Mouse (Mus musculus) kidney, adult 2 months (tissue): ENCODE results near the gene Dlgap1. TPM values are rescaled to one million over a fixed set of nuclear protein-coding genes. Genes with fewer than 3 reads are reported as not detected.
"Not testable (repeated sequence)": the region's sequence is repeated elsewhere in the genome, so short reads cannot be mapped to it uniquely, and the experiment has no call there.

Source experiments
- DNase-seq: peaks from one replicate; pipeline ENCODE4 v3.0.0; 2021
- H3K27ac ChIP-seq: fragments of 200-500 bp; 2 replicates; pipeline ENCODE4 v1.5.1; 2012; ENCODE audit warnings: low read depth, low read length, control low read depth, inconsistent platforms; ENCODE audit not compliant: insufficient read depth
- H3K27me3 ChIP-seq: fragments of 200-500 bp; replicated peaks from 2 replicates; pipeline ENCODE4 v1.6.1; 2012; ENCODE audit warnings: mild to moderate bottlenecking, moderate library complexity, low read length, inconsistent platforms; ENCODE audit not compliant: control insufficient read depth, insufficient read depth
- H3K36me3 ChIP-seq: fragments of 200-500 bp; 2 replicates; pipeline ENCODE4 v1.6.1; 2012; ENCODE audit warnings: mild to moderate bottlenecking, moderate library complexity, low read length, inconsistent platforms; ENCODE audit not compliant: control insufficient read depth, insufficient read depth
- H3K4me1 ChIP-seq: fragments of 200-500 bp; 2 replicates; pipeline ENCODE4 v1.6.1; 2011; ENCODE audit warnings: low read length; ENCODE audit not compliant: control insufficient read depth, insufficient read depth
- H3K4me3 ChIP-seq: fragments of 200-500 bp; 2 replicates; pipeline ENCODE4 v1.5.1; 2011; ENCODE audit warnings: mild to moderate bottlenecking, low read depth, low read length, control low read depth; ENCODE audit not compliant: insufficient read depth
- CTCF ChIP-seq: fragments of 200-500 bp; conservative IDR thresholded peaks from 2 replicates; pipeline ENCODE4 v1.5.1; 2011; ENCODE audit warnings: low read depth, mild to moderate bottlenecking, control low read depth, low read length, moderate library complexity, mixed read lengths; ENCODE audit not compliant: insufficient read depth, insufficient read length
- POLR2A ChIP-seq: fragments of 200-500 bp; IDR thresholded peaks from one replicate; pipeline ENCODE4 v1.6.1; 2011; ENCODE audit warnings: low read depth, low read length, control low read depth
- WGBS: fragments of 180-500 bp; shearing (Covaris S2); methylation state at CpG from one replicate; pipeline ENCODE4 v1.1.7; 2018; 5-methylcytosine and 5-hydroxymethylcytosine counted together
- polyA plus RNA-seq: library from polyadenylated mRNA; depleted of rRNA; stranded (reverse); fragments of >200 nt; gene quantifications from 2 replicates; pipeline ENCODE4 v1.2.3, GENCODE M21; 2012

The Dlgap1 gene
- polyA plus RNA-seq, 1 experiment: 0.55 TPM

DNA sequence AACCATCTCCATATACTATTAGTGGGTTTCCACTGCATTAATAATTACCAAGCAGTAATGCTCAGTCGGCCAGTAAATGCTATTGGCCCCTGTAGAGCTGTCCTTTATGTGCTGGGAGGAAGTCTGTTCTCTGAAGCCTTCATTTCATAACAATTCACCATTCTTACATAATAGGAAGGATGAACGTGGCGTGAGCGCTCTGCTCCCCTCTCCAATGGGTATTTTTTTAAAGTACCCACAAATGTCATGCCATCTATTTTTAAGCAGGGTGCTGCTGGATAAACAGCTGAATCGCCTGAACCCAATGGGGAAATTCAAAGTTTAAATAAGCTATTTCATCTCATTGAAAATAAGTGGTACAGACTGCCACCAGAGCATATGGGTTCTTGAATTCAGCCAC lies 602.0 kb downstream of the Dlgap1 start:
- Histone ChIP-seq H3K4me1 (no peaks in the 10 kb centered on the region), H3K4me3 (no peak overlapping the region), H3K27ac (no peak overlapping the region), H3K36me3 (no peaks in the 10 kb centered on the region), H3K27me3 (no peaks in the 10 kb centered on the region)
- WGBS: 61% methylated on average over 5 of the region's 5 CpGs
- TF ChIP-seq CTCF (no peak), POLR2A (no peak)
- DNase-seq: no peak

DNA sequence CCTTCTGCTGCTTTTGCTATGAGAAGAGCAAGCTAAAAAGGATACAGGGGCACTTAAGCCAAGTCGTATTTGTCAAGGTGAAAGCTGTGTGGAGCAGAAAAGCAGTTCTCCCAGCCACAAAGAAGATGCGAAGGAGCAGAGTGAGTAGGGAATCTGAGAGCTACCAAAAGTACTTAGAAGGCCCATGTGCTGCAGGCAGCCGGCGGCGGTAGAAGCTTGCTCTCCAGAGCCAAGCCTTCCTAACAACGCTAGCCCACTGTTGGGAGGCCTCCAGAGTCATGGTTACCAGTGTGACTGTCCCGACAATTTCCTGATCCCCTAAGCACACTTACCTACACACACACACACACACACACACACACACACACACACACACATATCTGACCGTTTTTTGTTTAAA lies 614.2 kb downstream of the Dlgap1 start:
- Histone ChIP-seq H3K27me3 (no peaks in the 10 kb centered on the region), H3K4me1 (no peaks in the 10 kb centered on the region), H3K4me3 (no peak overlapping the region), H3K27ac (no peak overlapping the region), H3K36me3 (no peaks in the 10 kb centered on the region)
- no peak for DNase-seq
- 73% methylated on average over 8 of the region's 8 CpGs for WGBS
- no peak for TF ChIP-seq POLR2A
- no peak for TF ChIP-seq CTCF

DNA sequence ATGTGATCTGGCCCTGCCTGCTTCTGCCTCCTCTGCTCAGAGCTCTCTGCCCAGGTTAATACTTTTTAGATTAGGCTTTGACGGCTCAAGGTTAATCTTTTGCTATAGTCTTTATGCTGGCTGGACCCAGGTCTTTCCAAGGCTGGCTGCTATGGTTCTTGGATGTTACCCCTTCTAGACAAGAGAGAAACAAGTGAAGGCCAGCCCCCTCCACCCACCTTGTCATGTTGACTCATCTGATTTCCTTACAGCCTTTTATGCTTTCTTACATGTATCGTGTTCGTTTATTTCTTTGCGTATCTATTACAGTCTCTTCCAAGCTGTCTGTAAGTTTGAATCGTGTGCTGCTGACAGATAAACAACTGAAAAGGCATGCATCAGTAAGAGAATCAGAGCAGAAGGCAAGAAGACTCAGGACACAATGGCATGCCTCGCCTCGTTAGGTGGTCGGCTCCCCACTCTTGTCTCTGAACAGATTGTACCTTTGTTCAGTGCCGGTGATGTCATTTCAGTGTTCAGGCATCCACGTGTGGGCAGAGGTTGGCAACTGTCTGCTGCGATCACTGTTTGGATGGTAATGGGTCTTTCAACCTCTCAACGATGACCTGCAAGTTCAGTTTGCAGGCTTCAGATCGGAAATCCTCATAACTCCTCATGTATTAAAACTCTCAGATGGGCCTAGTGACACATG lies 618.0 kb downstream of the Dlgap1 start:
- Histone ChIP-seq H3K4me3 (no peak overlapping the region), H3K27ac (no peak overlapping the region), H3K4me1 (no peaks in the 10 kb centered on the region), H3K36me3 (no peaks in the 10 kb centered on the region), H3K27me3 (no peaks in the 10 kb centered on the region)
- 65% methylated on average over 13 of the region's 13 CpGs for WGBS
- no peak for TF ChIP-seq CTCF
- TF ChIP-seq POLR2A: no peak
- peak; percentile 1 for DNase-seq

DNA sequence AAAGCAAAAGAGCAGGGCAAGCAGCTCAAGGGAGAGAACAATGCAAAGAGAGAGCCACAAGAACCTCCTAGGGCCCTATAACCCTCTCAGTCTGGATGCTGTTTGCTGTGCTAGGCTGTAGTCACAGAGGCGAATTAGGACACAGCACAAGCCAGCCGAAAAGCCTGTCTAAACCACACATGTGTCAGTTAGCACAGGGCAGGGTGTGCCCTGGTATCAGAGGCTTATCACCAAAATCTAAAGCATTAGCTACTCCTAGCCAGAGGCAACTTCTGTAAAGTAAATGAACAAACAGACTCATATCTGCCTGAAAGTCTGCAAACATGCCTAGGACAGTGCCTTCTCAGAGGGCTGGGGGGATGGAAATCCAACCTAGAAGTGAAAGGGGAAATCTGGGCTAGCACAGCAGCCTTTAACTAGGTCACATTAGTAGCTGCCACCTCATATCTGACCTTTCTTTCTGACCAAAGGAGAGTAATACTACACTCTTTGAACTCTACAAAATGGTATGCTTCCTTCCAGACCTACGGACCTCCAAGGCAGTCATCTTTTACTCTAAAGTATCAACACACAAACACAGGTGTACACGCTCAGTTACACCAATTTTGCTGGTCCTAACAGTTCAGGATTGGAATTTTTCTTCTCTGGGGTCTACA lies 619.2 kb downstream of the Dlgap1 start:
- not testable (repeated sequence) for H3K27ac ChIP-seq, H3K27me3 ChIP-seq, H3K36me3 ChIP-seq, DNase-seq, H3K4me3 ChIP-seq, H3K4me1 ChIP-seq
- 84% methylated on average over 2 of the region's 4 CpGs for WGBS

DNA sequence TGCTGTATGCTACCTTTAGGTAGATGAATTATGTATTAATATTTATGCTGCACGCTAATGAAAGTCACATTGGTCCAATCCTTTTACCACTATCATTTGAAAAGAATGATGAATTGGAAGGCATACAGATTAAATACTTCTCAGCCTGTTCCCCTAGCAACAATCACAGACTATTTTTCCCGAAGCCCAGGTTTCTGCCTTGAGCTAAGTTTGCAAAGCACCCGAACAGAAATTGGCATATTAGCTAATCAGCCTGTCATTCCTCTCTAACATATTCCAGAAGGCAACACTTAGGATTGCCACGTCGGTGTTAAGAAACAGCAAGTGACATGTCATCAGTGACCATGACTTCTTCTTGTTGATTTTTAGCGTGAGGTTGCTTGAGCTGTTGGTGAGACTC lies 619.8 kb downstream of the Dlgap1 start:
- no peak for DNase-seq
- Histone ChIP-seq H3K4me1 (no peaks in the 10 kb centered on the region), H3K36me3 (no peaks in the 10 kb centered on the region), H3K27me3 (no peaks in the 10 kb centered on the region), H3K27ac (no peak overlapping the region), H3K4me3 (no peak overlapping the region)
- TF ChIP-seq CTCF (no peak), POLR2A (no peak)
- 81% methylated on average over 6 of the region's 6 CpGs for WGBS

DNA sequence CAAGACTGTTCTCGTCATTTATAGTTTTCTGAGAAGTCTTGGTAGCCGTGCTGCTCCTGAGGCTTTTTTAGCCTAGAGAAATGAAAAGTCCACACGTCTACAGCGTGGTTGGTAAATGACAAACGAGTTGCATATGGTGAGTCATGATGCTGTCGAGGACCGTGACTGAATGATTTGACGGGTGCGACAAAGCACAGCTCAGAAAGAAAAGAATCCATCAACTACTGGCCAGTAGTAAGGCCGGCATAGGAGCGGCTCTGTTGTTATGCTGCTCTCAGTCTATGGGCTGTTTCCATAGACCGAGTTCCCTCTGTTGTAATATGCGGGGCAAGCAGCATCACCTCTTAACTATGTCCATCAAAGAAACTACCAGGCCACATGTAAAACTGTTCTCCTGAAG lies 620.3 kb downstream of the Dlgap1 start:
- Histone ChIP-seq H3K4me1 (no peaks in the 10 kb centered on the region), H3K27me3 (no peaks in the 10 kb centered on the region), H3K36me3 (no peaks in the 10 kb centered on the region), H3K4me3 (no peak overlapping the region), H3K27ac (no peak overlapping the region)
- no peak for DNase-seq
- TF ChIP-seq POLR2A (no peak), CTCF (no peak)
- WGBS: 82% methylated on average over 13 of the region's 13 CpGs

DNA sequence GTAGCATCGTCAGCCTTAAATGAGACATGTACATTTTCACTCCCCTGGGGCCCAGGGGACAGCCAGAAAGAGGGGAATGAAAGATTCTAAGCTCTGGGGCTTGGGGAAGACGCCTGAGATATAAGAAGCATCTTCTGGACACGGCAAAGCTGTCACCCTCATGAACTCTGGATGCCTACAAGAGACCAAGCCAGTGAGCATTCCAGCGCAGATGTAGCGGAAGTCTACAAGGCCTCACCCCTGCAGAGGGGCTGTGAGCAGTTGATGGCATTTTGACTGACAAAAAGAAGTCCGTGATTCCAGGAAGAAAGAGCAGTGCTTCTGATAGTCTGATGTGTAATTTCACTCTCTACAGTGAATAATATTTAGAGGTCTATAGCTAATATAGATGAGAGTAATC lies 621.6 kb downstream of the Dlgap1 start:
- no peak overlapping the region for H3K27ac ChIP-seq
- no peaks in the 10 kb centered on the region for H3K4me1 ChIP-seq
- no peaks in the 10 kb centered on the region for H3K27me3 ChIP-seq
- no peaks in the 10 kb centered on the region for H3K36me3 ChIP-seq
- TF ChIP-seq POLR2A: no peak
- no peak for TF ChIP-seq CTCF
- no peak for DNase-seq
- WGBS: 72% methylated on average over 6 of the region's 6 CpGs
- no peak overlapping the region for H3K4me3 ChIP-seq
